Mouse (Mus musculus) forebrain, embryonic 16.5 days (tissue): Measurements from ENCODE around the gene Chaf1a. TPM values are rescaled to one million over a fixed set of nuclear protein-coding genes. Genes with fewer than 3 reads are reported as not detected.
A peak's percentile ranks its signal among the peaks of the same experiment; 100 is the strongest.
"Not testable (repeated sequence)": the region's sequence is repeated elsewhere in the genome, so short reads cannot be mapped to it uniquely, and the experiment has no call there.

Experiments
- ATAC-seq: fragments of 200-750 bp; cut with Nextera tagmentation; 2 replicates; pipeline ENCODE4 v1.8.0; 2017; ENCODE audit warnings: mild to moderate bottlenecking, moderate library complexity
- H3K27ac ChIP-seq: fragments of 300-500 bp; sonication (generic); 2 replicates; pipeline ENCODE4 v1.5.1; 2014; ENCODE audit warnings: low read length, control low read depth
- H3K27me3 ChIP-seq: fragments of 300-500 bp; sonication (generic); replicated peaks from 2 replicates; pipeline ENCODE4 v1.6.1; 2014; ENCODE audit warnings: low read length; ENCODE audit not compliant: control insufficient read depth, insufficient read depth
- H3K36me3 ChIP-seq: fragments of 300-500 bp; sonication (generic); 2 replicates; pipeline ENCODE4 v1.6.1; 2014; ENCODE audit not compliant: control insufficient read depth, insufficient read depth
- H3K4me1 ChIP-seq: fragments of 300-500 bp; sonication (generic); replicated peaks from 2 replicates; pipeline ENCODE4 v1.6.1; 2014; ENCODE audit warnings: low read length; ENCODE audit not compliant: control insufficient read depth, insufficient read depth
- H3K4me2 ChIP-seq: fragments of 300-500 bp; sonication (generic); 2 replicates; pipeline ENCODE4 v1.6.1; 2014; ENCODE audit warnings: mild to moderate bottlenecking, low read length, control low read depth
- H3K4me3 ChIP-seq: fragments of 300-500 bp; sonication (generic); replicated peaks from 2 replicates; pipeline ENCODE4 v1.5.1; 2014; ENCODE audit warnings: mild to moderate bottlenecking, low read length, control low read depth
- H3K9ac ChIP-seq: fragments of 300-500 bp; sonication (generic); replicated peaks from 2 replicates; pipeline ENCODE4 v1.6.1; 2014; ENCODE audit warnings: low read depth, low read length, control low read depth
- H3K9me3 ChIP-seq: fragments of 300-500 bp; sonication (generic); 2 replicates; pipeline ENCODE4 v1.6.1; 2016; ENCODE audit warnings: low read length; ENCODE audit not compliant: control insufficient read depth
- WGBS: fragments of 180-500 bp; shearing (Covaris S2); extraction: QIAGEN DNeasy Blood & Tissue Kit; methylation state at CpG from one replicate; pipeline ENCODE4 v1.1.7; 2014; 5-methylcytosine and 5-hydroxymethylcytosine counted together
- polyA plus RNA-seq: library from polyadenylated mRNA; unstranded; fragments of >200 nt; fragmentation: Nextera tagmentation; extraction: Ambion mirVana; gene quantifications from 2 replicates; pipeline ENCODE4 v1.2.1, GENCODE M21; 2015

Chaf1a gene
- polyA plus RNA-seq, 1 experiment from 2014 or later = 10.6 TPM

DNA sequence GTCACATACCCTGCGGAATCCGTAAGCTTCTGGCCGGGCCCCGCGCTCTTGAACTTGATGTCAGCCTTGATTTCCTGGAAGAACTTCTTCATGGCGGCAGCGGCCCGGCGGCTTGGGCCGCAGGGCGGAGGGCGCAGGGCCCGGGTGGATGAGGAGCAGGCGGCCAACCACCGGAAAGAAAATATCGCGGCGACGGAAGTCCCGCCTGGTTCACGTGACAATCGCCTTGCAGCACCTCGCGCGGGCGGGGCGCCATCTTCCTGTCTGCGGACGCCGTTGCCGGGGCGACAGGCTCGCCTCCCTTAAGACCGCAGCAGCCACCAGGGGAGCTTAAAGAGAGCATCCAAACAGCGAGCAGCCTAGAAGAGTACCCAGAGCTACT lies 34.6 kb downstream of the Chaf1a start, which contains the start of gene Ubxn6:
Gene Ubxn6, minus strand, starts transcription at position 202 of the 382 bp plus-strand sequence.
- Histone ChIP-seq H3K27ac (peak within 1 kb of the TSS; percentile 93), H3K4me2 (peak within 1 kb of the TSS; percentile 83), H3K9ac (peak within 1 kb of the TSS; percentile 89), H3K27me3 (no peaks in the 10 kb centered on the region), H3K4me3 (peak within 1 kb of the TSS; percentile 90), H3K9me3 (no peaks in the 10 kb centered on the region), H3K4me1 (peaks cover 15% of the 10 kb centered on the region), H3K36me3 (peaks cover 16% of the 10 kb centered on the region)
- WGBS = 1% methylated on average over 35 of the region's 35 CpGs
- peak; percentile 61 for ATAC-seq

DNA sequence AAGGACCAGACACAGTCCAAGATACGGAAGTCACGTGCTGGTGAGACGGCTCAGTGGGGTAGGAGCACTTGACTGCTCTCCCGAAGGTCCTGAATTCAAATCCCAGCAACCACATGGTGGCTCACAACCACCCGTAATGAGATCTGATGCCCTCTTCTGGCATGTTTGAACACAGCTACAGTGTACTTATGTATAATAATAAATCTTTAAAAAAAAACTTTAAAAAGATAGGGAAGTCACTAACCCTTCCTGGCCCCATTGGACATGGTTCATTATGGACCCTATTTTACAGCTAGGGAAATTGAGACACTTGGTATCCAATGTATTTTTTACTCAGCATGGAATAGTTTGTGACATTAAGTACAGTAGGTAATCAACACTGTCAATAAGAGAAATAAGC lies 37.3 kb downstream of the Chaf1a start:
- H3K4me3 ChIP-seq = no peak overlapping the region
- WGBS = 96% methylated on average over 5 of the region's 5 CpGs
- no peaks in the 10 kb centered on the region for H3K27me3 ChIP-seq
- no peak overlapping the region for H3K27ac ChIP-seq
- no peak for ATAC-seq
- no peak overlapping the region for H3K9ac ChIP-seq
- no peaks in the 10 kb centered on the region for H3K9me3 ChIP-seq
- H3K4me1 ChIP-seq = peaks cover 40% of the 10 kb centered on the region
- no peaks in the 10 kb centered on the region for H3K36me3 ChIP-seq
- H3K4me2 ChIP-seq = no peak overlapping the region

DNA sequence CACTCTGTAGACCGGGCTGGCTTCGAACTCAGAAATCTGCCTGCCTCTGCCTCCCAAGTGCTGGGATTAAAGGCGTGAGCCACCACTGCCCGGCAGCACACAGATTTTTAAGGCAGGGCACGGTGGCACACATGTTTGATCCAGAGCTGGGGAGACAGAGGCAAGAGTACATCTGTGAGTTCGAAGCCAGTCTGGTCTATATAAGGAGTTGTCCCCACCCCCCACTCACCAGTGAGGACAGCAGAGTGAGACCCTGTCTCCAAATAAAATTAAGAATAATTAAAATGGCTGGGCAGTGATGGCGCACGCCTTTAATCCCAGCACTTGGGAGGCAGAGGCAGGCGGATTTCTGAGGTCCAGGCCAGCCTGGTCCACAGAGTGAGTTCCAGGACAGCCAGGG lies 38.1 kb downstream of the Chaf1a start:
- peak overlapping the region; percentile 66 for H3K4me3 ChIP-seq
- not testable (repeated sequence) for H3K9me3 ChIP-seq, ATAC-seq, H3K36me3 ChIP-seq, H3K9ac ChIP-seq, H3K27ac ChIP-seq, H3K27me3 ChIP-seq
- WGBS = 67% methylated on average over 9 of the region's 9 CpGs
- H3K4me1 ChIP-seq = peaks cover 40% of the 10 kb centered on the region
- H3K4me2 ChIP-seq = peak overlapping the region; percentile 46; the same call in 1 of the 2 replicates

- peak within 1 kb of the TSS; percentile 82 for H3K4me2 ChIP-seq
- peak within 1 kb of the TSS; percentile 66 for H3K4me3 ChIP-seq
- H3K27ac ChIP-seq = peak within 1 kb of the TSS; percentile 35
- no peaks in the 10 kb centered on the region for H3K9me3 ChIP-seq
- no peaks in the 10 kb centered on the region; the same call in 1 of the 2 replicates for H3K36me3 ChIP-seq
- H3K9ac ChIP-seq = peak within 1 kb of the TSS; percentile 72
- WGBS = under 1% methylated on average over 61 of the region's 61 CpGs
- H3K4me1 ChIP-seq = peaks cover 36% of the 10 kb centered on the region
- H3K27me3 ChIP-seq = no peaks in the 10 kb centered on the region
- ATAC-seq = peak; percentile 90
These were observed 38.9 kb downstream of the Chaf1a start, which contains the start of gene Hdgfl2 for GRCm38 (mm10) chr17:56078880-56079795. Gene Hdgfl2 (plus strand): TSS chr17:56079634.

DNA sequence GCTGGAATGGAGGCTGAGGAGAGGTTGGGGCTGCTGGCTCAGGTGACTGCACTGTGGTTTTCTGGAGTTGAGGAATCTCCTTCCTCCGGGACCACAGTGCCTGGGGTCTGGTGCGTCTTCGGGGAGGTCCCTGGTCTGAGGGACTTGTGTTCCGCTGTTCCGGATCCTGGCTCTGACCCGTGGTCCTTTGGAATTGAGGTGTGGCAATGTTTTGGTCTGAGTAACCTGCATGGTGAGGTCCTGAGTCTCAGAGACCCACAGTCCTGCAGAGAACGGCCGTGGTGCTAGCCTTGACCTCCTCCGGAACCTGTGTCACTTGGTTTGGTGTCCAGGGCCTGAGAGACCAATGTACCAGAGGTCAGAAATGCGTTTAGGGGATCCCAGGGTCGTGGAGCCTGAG lies 39.7 kb downstream of the Chaf1a start:
- Histone ChIP-seq H3K9ac (peak overlapping the region; percentile 72), H3K27ac (no peak overlapping the region), H3K9me3 (no peaks in the 10 kb centered on the region), H3K36me3 (no peaks in the 10 kb centered on the region; the same call in 1 of the 2 replicates), H3K27me3 (no peaks in the 10 kb centered on the region), H3K4me3 (peak overlapping the region; percentile 66), H3K4me1 (peaks cover 33% of the 10 kb centered on the region), H3K4me2 (peak overlapping the region; percentile 82)
- WGBS = 2% methylated on average over 11 of the region's 11 CpGs
- ATAC-seq = no peak

DNA sequence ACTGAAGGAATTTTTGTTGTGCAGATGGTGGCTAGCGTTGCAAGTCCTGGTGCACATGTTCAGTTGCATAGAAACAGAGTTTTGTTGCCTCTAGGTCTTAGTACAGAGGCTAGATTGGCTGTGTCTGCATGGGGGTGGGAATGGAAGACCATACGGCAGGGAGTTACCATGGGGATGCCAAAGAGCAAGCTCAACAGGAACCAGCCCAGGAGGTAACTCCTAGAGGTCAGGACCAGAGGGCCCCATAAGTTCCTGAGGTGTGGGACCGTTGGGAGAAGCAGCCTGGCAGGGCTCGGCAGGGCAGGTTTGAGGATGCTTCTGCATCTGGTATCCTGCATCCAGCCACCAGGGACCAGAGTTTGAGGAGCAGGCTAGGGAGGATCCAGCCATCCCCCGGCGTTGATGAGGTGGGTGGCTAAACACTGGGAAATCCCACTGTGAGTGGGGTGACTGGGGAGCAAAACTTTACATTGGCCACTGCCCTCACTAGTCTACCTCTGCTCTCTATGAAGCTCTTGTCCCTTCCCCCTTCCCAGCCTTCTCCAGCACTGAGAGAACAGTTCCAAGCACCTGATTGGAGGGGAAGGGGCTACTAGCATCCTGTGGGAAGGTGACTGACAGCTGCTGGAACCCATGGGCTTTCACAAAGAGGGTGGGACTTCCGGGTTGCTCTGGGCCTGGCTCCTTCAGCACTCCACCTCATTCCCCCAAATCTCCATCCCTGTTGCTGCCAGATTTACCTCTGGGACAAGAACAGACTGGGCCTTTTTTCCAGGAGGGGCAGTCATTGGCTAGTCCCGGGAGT lies 40.7 kb downstream of the Chaf1a start:
- Histone ChIP-seq H3K9ac (peak overlapping the region; percentile 72), H3K4me3 (peak overlapping the region; percentile 66), H3K27ac (peak overlapping the region; percentile 41; the same call in 1 of the 2 replicates), H3K27me3 (no peaks in the 10 kb centered on the region), H3K4me2 (peak overlapping the region; percentile 82), H3K9me3 (no peaks in the 10 kb centered on the region), H3K4me1 (peaks cover 28% of the 10 kb centered on the region), H3K36me3 (no peaks in the 10 kb centered on the region; the same call in 1 of the 2 replicates)
- ATAC-seq = peak; percentile 65
- 4% methylated on average over 8 of the region's 8 CpGs for WGBS

- Histone ChIP-seq H3K36me3 (peaks cover 15% of the 10 kb centered on the region; the same call in 1 of the 2 replicates), H3K4me1 (no peaks in the 10 kb centered on the region), H3K9ac (no peak overlapping the region), H3K27me3 (no peaks in the 10 kb centered on the region), H3K9me3 (no peaks in the 10 kb centered on the region), H3K27ac (no peak overlapping the region), H3K4me3 (no peak overlapping the region), H3K4me2 (no peak overlapping the region)
- 80% methylated on average over 1 of the region's 1 CpGs for WGBS
- ATAC-seq = no peak
These were observed 52.1 kb downstream of the Chaf1a start for GRCm38 (mm10) chr17:56092312-56092711.

DNA sequence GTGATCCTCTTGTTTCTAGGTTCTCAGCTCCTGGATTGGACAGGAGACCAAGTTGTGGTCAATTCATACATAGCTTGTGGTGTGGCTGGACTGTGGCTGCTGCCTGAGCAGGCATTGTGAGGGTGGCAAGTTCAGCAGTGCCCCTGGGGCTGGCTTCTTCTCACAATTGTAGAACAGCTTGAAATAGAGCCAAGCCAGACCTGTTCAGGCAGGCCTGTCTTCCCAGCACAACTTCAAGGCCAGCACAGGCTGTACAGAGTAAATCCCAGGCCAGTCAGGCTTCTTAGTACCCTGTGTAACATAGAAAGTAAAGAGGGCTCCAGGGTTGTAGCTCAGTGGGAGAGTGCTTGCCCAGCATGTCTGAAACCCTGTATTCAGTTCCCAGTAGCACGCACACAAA lies 52.6 kb downstream of the Chaf1a start:
- Histone ChIP-seq H3K27ac (no peak overlapping the region), H3K36me3 (peaks cover 19% of the 10 kb centered on the region; the same call in 1 of the 2 replicates), H3K4me3 (no peak overlapping the region), H3K9me3 (no peaks in the 10 kb centered on the region), H3K4me2 (no peak overlapping the region), H3K27me3 (no peaks in the 10 kb centered on the region), H3K9ac (no peak overlapping the region), H3K4me1 (no peaks in the 10 kb centered on the region)
- ATAC-seq = no peak
- 96% methylated on average over 1 of the region's 1 CpGs for WGBS

- H3K27ac ChIP-seq = no peak overlapping the region
- H3K9me3 ChIP-seq = no peaks in the 10 kb centered on the region
- no peak overlapping the region for H3K4me3 ChIP-seq
- H3K27me3 ChIP-seq = no peaks in the 10 kb centered on the region
- no peak for ATAC-seq
- H3K36me3 ChIP-seq = peaks cover 40% of the 10 kb centered on the region
- H3K4me1 ChIP-seq = no peaks in the 10 kb centered on the region
- H3K9ac ChIP-seq = no peak overlapping the region
- WGBS = 90% methylated on average over 12 of the region's 12 CpGs
- H3K4me2 ChIP-seq = no peak overlapping the region
These were observed 56.6 kb downstream of the Chaf1a start for GRCm38 (mm10) chr17:56096883-56097282.
